Mouse (Mus musculus): Measurements from ENCODE around the gene Tiparp.

DNA sequence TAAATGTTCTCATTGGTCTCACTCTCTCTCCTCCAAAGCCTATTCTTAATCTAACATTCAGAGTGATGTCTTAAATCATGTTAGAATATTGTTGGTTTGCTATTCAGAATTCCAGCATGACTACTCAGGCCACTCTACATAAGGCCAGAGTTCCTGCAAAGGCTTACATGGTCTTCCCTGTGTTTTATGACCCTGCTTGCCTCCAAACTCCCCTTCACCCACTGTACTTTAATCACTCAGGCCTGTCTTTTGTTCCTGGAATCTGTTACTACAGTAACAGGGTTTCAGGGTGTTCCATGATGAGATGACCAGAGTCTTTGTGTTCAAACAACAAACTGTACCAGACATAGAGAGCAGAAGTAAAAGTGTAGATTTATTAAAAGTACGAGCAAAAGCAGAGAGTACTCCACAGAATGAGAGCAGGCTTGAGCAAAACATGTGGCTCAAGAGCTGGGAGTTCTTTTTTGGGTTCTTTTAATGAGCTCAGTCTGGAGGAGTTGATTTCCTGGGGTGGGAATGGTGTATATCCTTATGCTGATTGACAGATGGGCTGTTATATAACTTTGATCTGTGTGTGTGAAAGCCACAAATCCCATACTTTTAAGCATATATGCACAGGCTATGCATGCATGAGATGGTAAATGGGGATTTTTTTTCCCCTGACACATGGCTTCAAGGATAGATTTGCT, 39.5 kb upstream of the Tiparp start:
- TF ChIP-seq CTCF (IDR thresholded peaks at IDR 0.05; ENCODE audit: control insufficient read depth, insufficient read depth, low read length) (no peak), POLR2A (IDR thresholded peaks at IDR 0.05; ENCODE audit: borderline replicate concordance, control insufficient read depth, low read depth, low read length) (no peak)
